Comparison of ENCODE assay signal across 18 mouse cellular contexts in the genomic region with DNA sequence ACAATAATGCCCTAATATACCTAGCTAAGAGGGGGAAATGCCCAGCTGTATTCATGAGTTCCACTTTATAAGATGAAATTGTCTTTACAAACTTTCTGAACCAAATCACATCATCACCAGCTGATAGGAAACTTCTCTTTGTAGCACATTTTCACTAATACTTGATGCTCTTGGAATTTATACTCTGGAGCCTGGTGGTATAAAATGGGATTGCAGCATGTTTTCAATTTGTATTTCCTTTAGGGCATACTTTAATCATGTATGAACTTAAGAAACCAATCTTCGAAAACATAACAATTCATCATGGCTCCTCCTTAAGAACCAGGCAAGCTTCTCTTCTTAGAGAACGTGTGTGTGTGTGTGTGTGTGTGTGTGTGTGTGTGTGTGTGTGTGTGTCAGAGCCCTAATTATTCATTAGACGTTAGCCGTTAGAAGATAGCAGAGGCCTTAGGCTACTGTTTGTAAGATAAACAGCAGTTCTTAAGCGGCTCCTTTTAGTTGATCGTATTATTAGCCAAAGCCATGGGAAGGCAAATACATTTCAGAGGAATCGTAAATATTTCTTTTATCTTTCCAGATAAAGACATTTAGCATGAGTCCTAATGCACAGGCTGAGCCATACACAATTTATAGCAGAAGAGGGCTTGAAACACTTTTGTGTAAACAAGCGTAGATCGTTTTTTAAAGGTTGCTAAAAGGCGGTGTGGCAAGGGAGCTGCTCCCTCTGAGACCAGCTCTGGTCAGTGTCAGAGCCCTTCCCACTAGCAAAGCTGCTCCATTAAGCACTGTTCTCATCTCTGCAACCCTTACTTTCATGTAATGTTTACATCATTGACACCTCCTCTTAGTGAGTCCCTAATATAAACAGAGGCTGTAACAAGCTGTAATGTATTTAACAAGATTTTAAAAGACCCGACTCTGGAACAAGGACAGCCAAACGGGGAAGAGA.
DNase-seq lines count a peak whose midpoint lies in the region; ATAC-seq and TF ChIP-seq lines count a peak whose summit lies in the region.
"Had no signal": no experiment of that assay in that cellular context is flagged by ENCODE, and none has a peak within 500 bp of the region (broad histone marks: within the 10 kb centered on the region; RNA-seq: fewer than 3 reads in every experiment).

No protein-coding gene starts in this region.

- no peaks in the 10 kb centered on the region for H3K36me3 ChIP-seq in kidney, embryonic 15.5 days
- no peaks in the 10 kb centered on the region for H3K36me3 ChIP-seq in lung, embryonic 16.5 days (ENCODE audit: control insufficient read depth, insufficient read depth, low read length)
- H3K36me3 ChIP-seq in intestine, embryonic 15.5 days: no peaks in the 10 kb centered on the region
- H3K36me3 ChIP-seq in stomach, embryonic 16.5 days (ENCODE audit: control insufficient read depth, insufficient read depth, low read length): no peaks in the 10 kb centered on the region
- H3K36me3 ChIP-seq: forebrain, embryonic 12.5 days; hindbrain, embryonic 12.5 days; neural tube, embryonic 15.5 days had no signal

- H3K27ac ChIP-seq in kidney, embryonic 15.5 days: no peak overlapping the region
- no peak overlapping the region for H3K27ac ChIP-seq in lung, embryonic 16.5 days (ENCODE audit: low read length)
- no peak overlapping the region for H3K27ac ChIP-seq in intestine, embryonic 15.5 days
- H3K27ac ChIP-seq in stomach, embryonic 16.5 days (ENCODE audit: low read length): no peak overlapping the region
- no peak overlapping the region for H3K27ac ChIP-seq in cerebellum, adult 2 months (ENCODE audit: insufficient read depth, low read length)
- H3K27ac ChIP-seq: forebrain, embryonic 12.5 days; hindbrain, embryonic 12.5 days; macrophage; neural tube, embryonic 15.5 days had no signal

- TF ChIP-seq CTCF in cerebellum, adult 2 months (IDR thresholded peaks at IDR 0.05; ENCODE audit: borderline replicate concordance, insufficient read depth, low read depth, low read length): no peak

- H3K9me3 ChIP-seq in kidney, embryonic 15.5 days (replicated peaks): no peaks in the 10 kb centered on the region
- no peaks in the 10 kb centered on the region for H3K9me3 ChIP-seq in lung, embryonic 16.5 days (ENCODE audit: control insufficient read depth, low read length)
- H3K9me3 ChIP-seq in intestine, embryonic 15.5 days: no peaks in the 10 kb centered on the region
- no peaks in the 10 kb centered on the region for H3K9me3 ChIP-seq in stomach, embryonic 16.5 days (replicated peaks; ENCODE audit: control insufficient read depth, low read length)
- H3K9me3 ChIP-seq: forebrain, embryonic 12.5 days; hindbrain, embryonic 12.5 days; neural tube, embryonic 15.5 days had no signal

- peak; percentile 87 for ATAC-seq in kidney, embryonic 15.5 days (replicated peaks; ENCODE audit: low FRiP score)
- ATAC-seq in lung, embryonic 16.5 days (ENCODE audit: low read depth): peak; percentile 43; the same call in 1 of the 2 replicates
- ATAC-seq in intestine, embryonic 15.5 days: peak; percentile 78
- peak; percentile 92 for ATAC-seq in stomach, embryonic 16.5 days (ENCODE audit: insufficient read depth, low FRiP score)
- no peak for ATAC-seq in megakaryocyte progenitor cell, adult 5-6 weeks (replicated peaks; ENCODE audit: poor library complexity)

- peaks cover 30% of the 10 kb centered on the region for H3K4me1 ChIP-seq in kidney, embryonic 15.5 days
- H3K4me1 ChIP-seq in lung, embryonic 16.5 days (replicated peaks; ENCODE audit: control insufficient read depth, insufficient read depth, low read length): no peaks in the 10 kb centered on the region
- H3K4me1 ChIP-seq in intestine, embryonic 15.5 days (replicated peaks): peaks cover 15% of the 10 kb centered on the region; the same call in 1 of the 2 replicates
- H3K4me1 ChIP-seq in stomach, embryonic 16.5 days (ENCODE audit: control insufficient read depth, insufficient read depth, low read length): peaks cover 18% of the 10 kb centered on the region; the same call in 1 of the 2 replicates
- H3K4me1 ChIP-seq in cerebellum, adult 2 months (ENCODE audit: control insufficient read depth, insufficient read depth, low read length): no peaks in the 10 kb centered on the region

- TF ChIP-seq POLR2A in cerebellum, adult 2 months (IDR thresholded peaks at IDR 0.05; ENCODE audit: borderline replicate concordance, insufficient read depth, low read length): no peak

- H3K9ac ChIP-seq in kidney, embryonic 15.5 days: no peak overlapping the region
- no peak overlapping the region for H3K9ac ChIP-seq in lung, embryonic 16.5 days (ENCODE audit: low read length)
- no peak overlapping the region for H3K9ac ChIP-seq in intestine, embryonic 15.5 days
- no peak overlapping the region for H3K9ac ChIP-seq in stomach, embryonic 16.5 days (ENCODE audit: low read length)
- H3K9ac ChIP-seq: forebrain, embryonic 12.5 days; hindbrain, embryonic 12.5 days; neural tube, embryonic 15.5 days had no signal

- H3K4me3 ChIP-seq in kidney, embryonic 15.5 days (replicated peaks): no peak overlapping the region
- H3K4me3 ChIP-seq in lung, embryonic 16.5 days (ENCODE audit: low read length): no peak overlapping the region
- H3K4me3 ChIP-seq in intestine, embryonic 15.5 days (replicated peaks): no peak overlapping the region
- H3K4me3 ChIP-seq in stomach, embryonic 16.5 days (replicated peaks; ENCODE audit: low read length): no peak overlapping the region
- no peak overlapping the region for H3K4me3 ChIP-seq in cerebellum, adult 2 months (replicated peaks; ENCODE audit: insufficient read depth, low read depth, low read length)
- H3K4me3 ChIP-seq: forebrain, embryonic 12.5 days; hindbrain, embryonic 12.5 days; neural tube, embryonic 15.5 days had no signal

- DNase-seq in kidney, adult 11 months: no peak
- no peak for DNase-seq in lung, postnatal 25 days (ENCODE audit: low spot score)
- DNase-seq in cerebellum, adult 2 months: no peak
- DNase-seq: adrenal gland, adult 2 months; cerebellum, adult 9-10 months; kidney, postnatal 10 days; left cerebral cortex, postnatal 4 days; retina, postnatal 1 day; thymus, postnatal 36 days had no signal

- H3K27me3 ChIP-seq in kidney, embryonic 15.5 days: peaks cover 10% of the 10 kb centered on the region; the same call in 1 of the 2 replicates
- H3K27me3 ChIP-seq in lung, embryonic 16.5 days (ENCODE audit: control insufficient read depth, insufficient read depth, low read depth, low read length): no peaks in the 10 kb centered on the region
- no peaks in the 10 kb centered on the region for H3K27me3 ChIP-seq in intestine, embryonic 15.5 days (replicated peaks)
- H3K27me3 ChIP-seq in stomach, embryonic 16.5 days (ENCODE audit: control insufficient read depth, insufficient read depth, low read length): 0 out of 2 replicates have a peak, but pooled peaks cover 3% of the 10 kb centered on the region
- no peaks in the 10 kb centered on the region; the same call in 1 of the 2 replicates for H3K27me3 ChIP-seq in cerebellum, adult 2 months (ENCODE audit: control insufficient read depth, insufficient read depth, low read length)
- H3K27me3 ChIP-seq: forebrain, embryonic 12.5 days; hindbrain, embryonic 12.5 days; neural tube, embryonic 15.5 days had no signal

- WGBS in kidney, embryonic 15.5 days: 20% methylated on average over 12 of the region's 12 CpGs
- 20% methylated on average over 12 of the region's 12 CpGs for WGBS in lung, embryonic 16.5 days
- 17% methylated on average over 12 of the region's 12 CpGs for WGBS in intestine, embryonic 15.5 days
- 13% methylated on average over 12 of the region's 12 CpGs for WGBS in stomach, embryonic 16.5 days
- WGBS in cerebellum, adult 2 months: 93% methylated on average over 12 of the region's 12 CpGs

- H3K4me2 ChIP-seq in kidney, embryonic 15.5 days: no peak overlapping the region
- H3K4me2 ChIP-seq in lung, embryonic 16.5 days (ENCODE audit: low read depth, low read length): no peak overlapping the region
- H3K4me2 ChIP-seq in intestine, embryonic 15.5 days (replicated peaks): no peak overlapping the region; the same call in 1 of the 2 replicates
- no peak overlapping the region for H3K4me2 ChIP-seq in stomach, embryonic 16.5 days (ENCODE audit: low read depth, low read length)
- H3K4me2 ChIP-seq: forebrain, embryonic 12.5 days; hindbrain, embryonic 12.5 days; neural tube, embryonic 15.5 days had no signal
